Mouse (Mus musculus) forebrain, embryonic 16.5 days (tissue): ENCODE data around the gene Pin4. TPM values are rescaled to one million over a fixed set of nuclear protein-coding genes. Genes with fewer than 3 reads are reported as not detected.

Experiments
- ATAC-seq: fragments of 200-750 bp; cut with Nextera tagmentation; 2 replicates; pipeline ENCODE4 v1.8.0; 2017; ENCODE audit warnings: mild to moderate bottlenecking, moderate library complexity
- H3K27ac ChIP-seq: fragments of 300-500 bp; sonication (generic); 2 replicates; pipeline ENCODE4 v1.5.1; 2014; ENCODE audit warnings: low read length, control low read depth
- H3K27me3 ChIP-seq: fragments of 300-500 bp; sonication (generic); replicated peaks from 2 replicates; pipeline ENCODE4 v1.6.1; 2014; ENCODE audit warnings: low read length; ENCODE audit not compliant: control insufficient read depth, insufficient read depth
- H3K36me3 ChIP-seq: fragments of 300-500 bp; sonication (generic); 2 replicates; pipeline ENCODE4 v1.6.1; 2014; ENCODE audit not compliant: control insufficient read depth, insufficient read depth
- H3K4me1 ChIP-seq: fragments of 300-500 bp; sonication (generic); replicated peaks from 2 replicates; pipeline ENCODE4 v1.6.1; 2014; ENCODE audit warnings: low read length; ENCODE audit not compliant: control insufficient read depth, insufficient read depth
- H3K4me2 ChIP-seq: fragments of 300-500 bp; sonication (generic); 2 replicates; pipeline ENCODE4 v1.6.1; 2014; ENCODE audit warnings: mild to moderate bottlenecking, low read length, control low read depth
- H3K4me3 ChIP-seq: fragments of 300-500 bp; sonication (generic); replicated peaks from 2 replicates; pipeline ENCODE4 v1.5.1; 2014; ENCODE audit warnings: mild to moderate bottlenecking, low read length, control low read depth
- H3K9ac ChIP-seq: fragments of 300-500 bp; sonication (generic); replicated peaks from 2 replicates; pipeline ENCODE4 v1.6.1; 2014; ENCODE audit warnings: low read depth, low read length, control low read depth
- H3K9me3 ChIP-seq: fragments of 300-500 bp; sonication (generic); 2 replicates; pipeline ENCODE4 v1.6.1; 2016; ENCODE audit warnings: low read length; ENCODE audit not compliant: control insufficient read depth
- WGBS: fragments of 180-500 bp; shearing (Covaris S2); extraction: QIAGEN DNeasy Blood & Tissue Kit; methylation state at CpG from one replicate; pipeline ENCODE4 v1.1.7; 2014; 5-methylcytosine and 5-hydroxymethylcytosine counted together
- polyA plus RNA-seq: library from polyadenylated mRNA; unstranded; fragments of >200 nt; fragmentation: Nextera tagmentation; extraction: Ambion mirVana; gene quantifications from 2 replicates; pipeline ENCODE4 v1.2.1, GENCODE M21; 2015

The Pin4 gene
- 45.1 and 56.2 TPM in 2 replicates for polyA plus RNA-seq

DNA sequence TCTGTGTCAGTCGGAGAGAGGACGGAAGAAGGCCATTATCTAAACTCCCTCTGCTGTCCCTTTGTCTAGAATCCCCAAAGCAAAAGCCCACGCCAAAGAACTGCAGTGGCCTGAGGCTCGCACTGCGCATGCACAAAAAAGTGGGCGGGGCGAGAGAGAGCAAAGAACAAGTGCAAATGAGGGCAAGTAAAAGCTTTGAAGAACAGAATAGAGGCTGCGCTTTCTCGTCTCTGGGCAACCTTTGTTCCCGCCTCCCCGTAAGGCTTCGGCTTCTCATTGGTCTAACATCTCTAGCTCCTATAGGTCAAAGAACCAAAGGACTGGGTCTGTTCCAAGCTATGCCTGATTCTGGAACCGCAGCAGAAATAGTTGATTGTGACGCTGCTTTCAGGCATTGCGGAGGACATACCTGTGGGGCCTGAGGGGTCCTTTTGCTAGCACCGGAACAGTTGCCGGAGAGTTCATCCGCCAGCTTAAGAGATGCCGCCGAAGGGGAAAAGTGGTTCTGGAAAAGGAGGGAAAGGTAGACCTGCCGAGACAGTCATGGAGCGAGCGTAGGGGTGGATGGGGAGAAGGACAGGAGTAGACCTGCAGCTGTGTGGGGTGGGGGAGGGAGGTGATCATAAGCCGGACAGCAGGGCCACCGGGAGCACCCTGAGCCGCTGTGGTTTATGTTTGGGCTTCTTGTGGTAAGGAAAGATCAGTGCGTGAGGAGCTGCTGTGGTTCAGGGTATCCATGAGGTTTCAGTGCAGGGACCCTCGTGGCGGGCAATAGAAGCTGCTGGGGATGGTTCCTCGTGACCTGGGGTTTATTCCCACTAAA, at the start of gene Pin4:
Gene Pin4 (plus strand): TSS at position 406 of the 823 bp plus-strand sequence.
- 13% methylated on average over 30 of the region's 30 CpGs for WGBS
- ATAC-seq: peak; percentile 99
- H3K27me3 ChIP-seq: no peaks in the 10 kb centered on the region

DNA sequence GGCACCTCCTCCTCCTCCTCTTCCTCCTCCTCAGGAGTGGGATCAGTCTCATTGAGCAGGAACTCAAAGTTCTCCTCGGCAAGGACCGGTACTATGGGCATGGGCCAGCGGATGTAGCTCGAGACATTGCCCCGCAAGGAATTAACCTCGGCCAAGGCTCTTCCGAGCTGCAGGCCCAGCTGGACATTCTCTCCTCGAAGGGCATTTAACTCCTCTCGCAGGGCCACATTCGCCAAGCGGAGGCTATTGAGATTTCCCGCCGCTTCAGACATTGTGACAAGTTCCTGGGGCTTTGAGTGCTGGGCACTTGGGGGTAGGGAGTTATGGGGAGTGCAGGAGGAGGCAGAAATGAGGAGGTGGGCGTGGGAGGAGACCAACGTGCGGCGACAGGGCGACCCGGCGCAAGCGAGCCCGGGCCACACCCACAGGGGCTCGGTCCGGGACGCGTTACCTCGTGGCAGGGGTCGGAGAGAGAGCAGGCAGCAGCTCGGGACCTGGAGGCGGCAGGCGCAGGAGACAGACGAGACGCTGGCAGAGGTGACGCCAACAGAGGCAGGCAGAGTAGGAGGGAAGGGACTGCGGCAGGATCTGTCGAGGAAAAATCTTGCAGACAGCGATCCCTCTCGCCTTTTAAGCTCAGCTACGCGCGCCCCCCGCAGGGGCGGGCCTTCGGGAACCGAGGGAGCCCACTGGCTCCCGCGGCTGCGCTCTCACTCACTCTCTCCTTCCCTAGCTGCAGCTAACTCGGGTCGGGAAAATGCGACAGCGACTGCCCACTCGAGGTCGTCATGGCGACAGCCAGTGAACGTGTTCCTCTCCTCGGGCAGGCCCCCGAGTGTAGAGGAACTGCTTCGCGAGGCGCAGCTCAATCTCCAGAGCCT, 48.4 kb upstream of the Pin4 start, which contains the start of gene Rtl5:
Gene Rtl5 (minus strand): TSS at position 714 of the 881 bp plus-strand sequence.
- Histone ChIP-seq H3K27ac (peak within 1 kb of the TSS; percentile 68), H3K9ac (peak within 1 kb of the TSS; percentile 72), H3K4me2 (peak within 1 kb of the TSS; percentile 61), H3K9me3 (no peaks in the 10 kb centered on the region), H3K4me3 (peak within 1 kb of the TSS; percentile 62), H3K27me3 (no peaks in the 10 kb centered on the region), H3K4me1 (peaks cover 17% of the 10 kb centered on the region), H3K36me3 (no peaks in the 10 kb centered on the region)
- ATAC-seq: peak; percentile 98
- 21% methylated on average over 61 of the region's 61 CpGs for WGBS

More for the DNA sequence above, at the start of gene Pin4:
- Histone ChIP-seq H3K4me3 (peak within 1 kb of the TSS; percentile 62), H3K27ac (peak within 1 kb of the TSS; percentile 72; the same call in 1 of the 2 replicates), H3K4me2 (peak within 1 kb of the TSS; percentile 68), H3K9ac (peak within 1 kb of the TSS; percentile 64), H3K36me3 (no peaks in the 10 kb centered on the region), H3K4me1 (peaks cover 4% of the 10 kb centered on the region), H3K9me3 (no peaks in the 10 kb centered on the region)

DNA sequence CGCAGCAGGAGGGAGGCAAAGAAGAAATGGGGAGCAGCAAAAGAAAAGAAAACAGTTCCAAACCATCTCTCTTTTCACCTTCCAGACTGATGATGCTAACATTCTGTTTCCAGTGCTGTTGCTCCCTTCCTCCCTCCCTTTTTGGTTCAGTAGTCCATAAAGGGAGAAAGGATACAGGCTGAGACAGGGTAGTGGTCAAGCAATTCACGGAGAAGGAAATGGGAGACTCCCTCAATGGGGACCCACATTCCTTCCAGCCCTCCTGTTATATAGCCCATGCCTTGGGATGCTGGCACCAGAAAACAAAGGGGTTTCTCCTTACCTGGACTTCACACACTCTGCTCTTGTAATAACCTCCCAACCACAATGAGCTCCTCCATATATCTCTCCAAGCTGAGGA, 47.7 kb upstream of the Pin4 start:
- peaks cover 14% of the 10 kb centered on the region for H3K4me1 ChIP-seq
- peak overlapping the region; percentile 62 for H3K4me3 ChIP-seq
- WGBS: 17% methylated on average over 2 of the region's 2 CpGs
- H3K27me3 ChIP-seq: no peaks in the 10 kb centered on the region
- H3K9me3 ChIP-seq: no peaks in the 10 kb centered on the region
- peak overlapping the region; percentile 72 for H3K9ac ChIP-seq
- no peaks in the 10 kb centered on the region for H3K36me3 ChIP-seq
- peak overlapping the region; percentile 68 for H3K27ac ChIP-seq
- H3K4me2 ChIP-seq: peak overlapping the region; percentile 61
- peak; percentile 24 for ATAC-seq

DNA sequence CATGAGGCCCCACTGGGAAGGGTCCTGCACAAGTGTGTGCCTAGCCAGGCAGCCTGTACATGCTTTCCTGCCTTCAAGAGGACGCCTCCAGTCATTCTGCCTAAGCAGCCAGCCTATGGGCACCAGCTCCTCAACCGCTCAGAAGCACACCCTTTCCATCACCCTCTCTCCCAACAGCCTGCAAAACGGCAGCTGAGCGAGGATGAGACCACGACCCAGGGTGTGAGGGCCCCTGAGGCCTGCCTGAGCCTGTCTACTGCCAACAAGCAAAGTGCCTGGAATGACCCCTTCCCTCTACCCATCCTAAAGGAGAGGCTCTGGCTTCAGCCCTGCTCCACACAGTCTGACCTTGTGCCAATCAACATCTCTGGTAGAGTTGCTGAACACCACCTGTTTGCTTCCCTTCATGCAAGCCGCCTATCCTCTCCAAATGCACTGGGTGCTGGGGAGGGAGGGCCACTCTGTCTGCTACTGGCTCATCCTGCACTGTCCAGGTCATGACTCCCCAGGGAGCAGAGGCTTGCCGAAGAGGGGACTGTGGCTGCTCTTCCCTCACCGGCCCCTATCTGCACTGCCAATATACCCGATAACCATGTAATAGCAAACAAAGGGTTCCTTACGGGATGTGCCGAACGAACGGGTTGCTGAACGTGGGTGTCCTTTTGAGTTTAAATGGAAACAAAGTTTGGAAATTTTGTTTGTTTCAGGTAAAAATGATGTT, 45.5 kb upstream of the Pin4 start:
- no peaks in the 10 kb centered on the region for H3K36me3 ChIP-seq
- no peaks in the 10 kb centered on the region for H3K27me3 ChIP-seq
- WGBS: 83% methylated on average over 14 of the region's 14 CpGs
- H3K27ac ChIP-seq: no peak overlapping the region
- no peak overlapping the region for H3K4me2 ChIP-seq
- no peak for ATAC-seq
- H3K4me3 ChIP-seq: no peak overlapping the region
- no peak overlapping the region for H3K9ac ChIP-seq
- peaks cover 10% of the 10 kb centered on the region; the same call in 1 of the 2 replicates for H3K4me1 ChIP-seq
- no peaks in the 10 kb centered on the region for H3K9me3 ChIP-seq

DNA sequence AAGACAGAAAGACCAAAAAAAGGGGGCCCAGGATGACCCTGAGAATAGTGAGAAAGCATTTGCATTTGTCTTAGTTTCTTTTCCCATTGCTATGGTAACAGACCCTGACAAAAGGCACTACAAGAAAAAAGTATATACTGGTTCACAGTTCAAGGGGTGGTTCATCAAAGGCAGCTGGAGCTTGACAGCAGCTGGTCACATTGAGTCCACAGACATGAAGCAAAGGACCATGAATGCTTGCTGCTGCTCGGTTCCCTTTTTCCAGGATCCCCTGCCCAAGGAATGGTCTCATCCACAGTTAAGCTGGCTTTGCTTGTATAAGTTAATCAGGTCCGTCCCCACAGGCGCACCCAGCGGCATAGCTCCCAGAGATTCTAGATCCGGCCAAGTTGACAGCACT, 44.8 kb upstream of the Pin4 start:
- ATAC-seq: no peak
- Histone ChIP-seq H3K9me3 (no peaks in the 10 kb centered on the region), H3K4me2 (no peak overlapping the region), H3K36me3 (no peaks in the 10 kb centered on the region), H3K27ac (no peak overlapping the region), H3K4me3 (no peak overlapping the region), H3K4me1 (peaks cover 9% of the 10 kb centered on the region; the same call in 1 of the 2 replicates), H3K27me3 (no peaks in the 10 kb centered on the region), H3K9ac (no peak overlapping the region)
- 72% methylated on average over 5 of the region's 5 CpGs for WGBS

DNA sequence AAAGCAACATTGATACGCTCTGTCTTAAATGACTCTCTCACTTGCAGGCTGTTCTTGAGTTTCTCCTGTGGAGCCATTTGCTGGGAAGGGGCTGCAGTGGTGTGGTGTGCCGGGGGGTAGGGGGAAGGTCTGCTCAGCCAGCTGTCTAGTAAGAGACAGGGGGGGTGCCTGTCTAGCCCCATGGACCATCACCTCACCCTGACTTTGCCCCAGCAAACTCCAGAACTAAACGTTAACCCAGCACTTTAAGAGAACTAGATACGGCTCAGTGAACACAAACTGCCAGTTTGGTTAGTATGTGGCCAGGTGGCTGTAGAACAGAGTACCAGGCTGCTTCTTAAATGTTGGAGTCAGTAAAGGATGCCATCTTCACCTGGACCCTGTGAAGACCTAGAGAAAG, 44.1 kb upstream of the Pin4 start:
- Histone ChIP-seq H3K27me3 (no peaks in the 10 kb centered on the region), H3K4me3 (no peak overlapping the region), H3K9ac (no peak overlapping the region), H3K27ac (no peak overlapping the region), H3K4me2 (no peak overlapping the region), H3K36me3 (no peaks in the 10 kb centered on the region), H3K9me3 (no peaks in the 10 kb centered on the region), H3K4me1 (peaks cover 3% of the 10 kb centered on the region; the same call in 1 of the 2 replicates)
- no peak for ATAC-seq
- WGBS: 88% methylated on average over 4 of the region's 4 CpGs

DNA sequence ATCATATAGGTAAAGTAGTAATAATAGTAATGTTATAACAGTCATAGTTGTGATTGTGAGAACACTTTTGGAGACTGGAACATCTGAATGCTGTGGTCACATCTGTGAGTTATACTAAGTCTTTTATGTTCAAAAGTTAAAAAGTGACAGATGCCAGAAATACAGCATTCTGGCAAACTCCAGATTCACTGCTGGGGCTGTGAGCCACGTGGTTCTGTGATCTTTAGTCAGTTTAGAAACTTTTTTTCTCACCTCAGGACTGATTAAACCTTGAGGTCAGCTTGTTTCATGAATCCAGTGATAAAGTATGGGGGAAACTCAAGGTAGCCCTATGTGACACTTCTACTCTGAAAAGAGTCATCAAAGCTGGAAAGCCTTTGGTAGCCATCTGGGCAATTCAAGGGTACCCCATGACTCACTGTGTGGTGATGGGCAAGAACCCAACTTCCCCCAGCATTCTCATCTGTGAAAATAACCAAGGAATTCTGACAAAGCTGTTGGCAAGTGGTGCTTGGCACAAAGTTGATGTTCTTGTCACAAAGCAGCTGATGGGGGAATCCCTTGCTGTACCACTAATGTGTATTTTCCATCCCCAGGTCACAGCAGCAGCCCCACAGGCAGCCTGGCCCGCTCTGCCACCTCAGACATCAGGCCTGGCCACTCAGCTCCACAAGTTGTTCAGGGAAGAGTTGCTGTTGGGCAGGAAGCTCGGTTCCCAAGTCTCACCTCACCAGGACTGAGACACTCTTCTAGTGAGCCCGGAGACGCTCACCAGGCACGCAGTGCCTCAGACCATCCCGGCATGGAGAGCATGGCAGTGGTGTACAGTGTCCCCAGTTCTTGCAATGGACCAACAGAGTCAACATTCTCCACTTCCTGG, 42.1 kb upstream of the Pin4 start:
- WGBS: 84% methylated on average over 7 of the region's 7 CpGs
- no peak for ATAC-seq
- no peaks in the 10 kb centered on the region for H3K9me3 ChIP-seq

DNA sequence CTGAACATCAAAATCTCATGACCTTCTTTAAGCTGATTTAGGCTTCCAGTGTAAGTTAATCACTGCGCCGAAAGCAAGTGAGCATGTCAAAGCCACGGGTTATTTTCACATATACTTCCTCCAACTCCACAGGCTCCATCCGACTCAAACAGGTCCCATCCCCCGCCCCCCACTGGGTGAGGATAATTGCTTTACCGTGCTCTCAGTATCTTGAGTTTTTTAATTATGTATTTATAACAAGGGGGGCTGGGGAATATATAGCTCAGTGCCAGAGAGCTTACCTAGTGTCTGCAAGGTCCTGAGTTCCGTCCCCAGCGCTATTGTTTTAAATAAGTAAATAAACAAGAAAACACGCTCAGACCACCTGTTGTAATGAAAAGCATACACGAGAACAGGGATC, 38.2 kb upstream of the Pin4 start:
- no peak overlapping the region for H3K4me3 ChIP-seq
- no peak for ATAC-seq
- WGBS: 40% methylated on average over 10 of the region's 10 CpGs
- H3K9ac ChIP-seq: no peak overlapping the region
- no peak overlapping the region for H3K4me2 ChIP-seq
- H3K27ac ChIP-seq: peak overlapping the region; percentile 94
- peaks cover 20% of the 10 kb centered on the region for H3K4me1 ChIP-seq
- no peaks in the 10 kb centered on the region for H3K36me3 ChIP-seq
- H3K27me3 ChIP-seq: no peaks in the 10 kb centered on the region
- no peaks in the 10 kb centered on the region for H3K9me3 ChIP-seq

More for the DNA sequence above, 42.1 kb upstream of the Pin4 start:
- Histone ChIP-seq H3K9ac (no peak overlapping the region), H3K27me3 (no peaks in the 10 kb centered on the region), H3K4me1 (peaks cover 11% of the 10 kb centered on the region), H3K27ac (no peak overlapping the region), H3K36me3 (no peaks in the 10 kb centered on the region), H3K4me2 (no peak overlapping the region), H3K4me3 (no peak overlapping the region)
